Mouse (Mus musculus): ENCODE measurements around the gene Vps37b.
"Not testable (repeated sequence)": the region's sequence is repeated elsewhere in the genome, so short reads cannot be mapped to it uniquely, and the experiment has no call there.

The Vps37b gene

DNA sequence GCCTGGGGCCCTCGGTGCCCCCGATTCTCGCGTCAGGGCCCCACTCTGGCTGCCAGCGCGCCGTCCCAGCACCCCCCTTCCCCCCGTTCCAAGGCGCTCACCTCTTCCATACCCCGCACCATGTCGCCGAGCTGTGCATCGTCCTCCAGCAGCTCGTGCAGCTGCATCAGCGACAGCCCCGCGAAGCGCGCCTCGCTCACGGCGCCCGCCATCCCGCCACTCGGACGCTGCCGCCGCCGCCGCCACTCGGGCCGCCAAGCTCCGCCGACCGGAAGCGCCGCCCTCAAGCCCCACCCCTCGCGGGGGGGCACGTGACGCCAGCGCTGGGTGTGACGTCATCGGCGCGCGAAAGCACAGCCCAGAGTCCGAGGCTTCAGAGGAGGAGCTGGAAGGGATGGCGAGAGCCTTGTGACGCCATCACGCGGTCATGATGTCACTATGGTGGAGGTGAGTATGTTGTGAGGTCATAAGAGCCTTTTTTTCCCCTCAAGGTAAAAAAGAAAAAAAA, at the start of gene Vps37b:
Gene Vps37b (minus strand): TSS at position 270 of the 508 bp plus-strand sequence.
- peak; percentile 97 for DNase-seq (ENCODE audit: low spot score)

DNA sequence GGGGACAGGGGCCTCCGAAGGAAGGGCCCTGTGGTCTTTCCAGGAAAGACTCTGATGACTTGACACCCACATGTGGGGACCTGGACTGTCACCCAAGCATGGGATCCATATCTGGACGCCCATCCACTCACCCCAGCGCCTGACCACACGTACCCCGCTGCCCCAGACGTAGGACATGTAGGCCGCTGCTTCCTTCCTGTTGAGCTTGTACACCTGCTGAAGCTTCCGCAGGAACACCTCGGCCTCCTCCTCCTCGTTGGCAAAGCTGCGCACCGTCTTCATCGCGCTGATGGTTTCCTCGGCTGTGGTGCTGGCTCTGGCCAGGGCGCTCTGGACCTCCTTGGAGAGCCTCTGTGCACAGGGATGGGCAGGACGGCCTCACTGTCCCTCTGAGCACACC, 47.8 kb upstream of the Vps37b start:
- no peak for DNase-seq (ENCODE audit: low spot score)

DNA sequence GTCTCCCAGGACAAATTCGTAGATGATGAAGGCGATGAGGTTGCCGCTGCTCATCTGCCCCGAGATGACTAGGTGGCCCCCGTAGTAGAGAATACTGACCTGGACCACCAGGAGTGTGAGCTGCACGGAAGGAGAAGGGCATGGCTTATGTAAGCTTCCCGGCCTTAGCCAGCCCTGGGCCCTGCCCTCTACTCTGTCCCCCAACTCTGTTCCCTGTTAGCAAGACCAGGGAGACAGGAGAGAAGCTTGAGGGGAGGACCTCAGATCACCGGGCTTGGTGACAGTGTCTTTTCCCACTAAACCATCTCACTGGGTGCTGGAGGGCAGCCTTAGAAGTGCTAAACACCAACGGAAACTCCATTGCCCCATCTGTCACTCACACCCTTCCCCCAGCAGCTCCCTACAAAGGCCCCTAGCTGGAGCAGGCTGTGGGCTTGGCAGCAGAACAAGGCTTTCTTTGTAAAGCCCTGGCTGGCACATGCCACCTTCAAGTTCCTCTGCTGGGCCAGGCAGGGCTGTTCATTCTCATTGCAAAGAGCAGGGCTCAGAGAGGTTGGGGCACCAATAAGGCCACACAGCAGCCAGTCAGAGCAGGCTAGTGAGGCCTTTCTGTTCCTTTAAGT, 46.8 kb upstream of the Vps37b start:
- DNase-seq (ENCODE audit: low spot score) = peak; percentile 46

DNA sequence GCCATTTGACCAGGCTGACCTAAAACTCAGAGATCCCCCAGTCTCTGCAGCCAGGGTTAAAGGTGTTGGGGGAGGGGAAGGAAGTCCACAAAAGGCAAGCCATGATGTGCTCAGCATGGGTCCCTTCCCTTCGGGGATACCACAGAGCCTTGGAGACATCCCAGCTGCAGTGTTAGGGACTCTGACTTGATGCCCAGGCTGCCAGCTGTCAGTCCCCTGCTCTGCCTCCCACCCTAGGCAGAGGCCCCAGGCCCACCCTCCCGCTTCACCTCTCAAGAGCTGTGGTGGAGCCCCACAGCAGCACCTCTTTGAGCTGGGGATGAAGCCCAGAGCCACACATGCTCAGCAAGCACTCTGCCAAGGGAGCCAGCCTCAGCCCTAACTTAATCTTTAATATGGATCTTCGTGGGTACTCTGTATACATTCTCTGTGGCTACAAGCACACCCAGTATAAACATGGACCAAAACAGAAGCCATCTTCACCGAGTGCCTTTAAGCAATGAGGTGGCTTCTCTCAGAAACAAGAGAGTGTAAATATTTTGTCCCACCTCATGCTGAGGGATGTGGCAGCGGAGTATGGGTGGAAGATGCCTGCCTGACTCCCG, 45.9 kb upstream of the Vps37b start:
- DNase-seq (ENCODE audit: low spot score) = no peak

DNA sequence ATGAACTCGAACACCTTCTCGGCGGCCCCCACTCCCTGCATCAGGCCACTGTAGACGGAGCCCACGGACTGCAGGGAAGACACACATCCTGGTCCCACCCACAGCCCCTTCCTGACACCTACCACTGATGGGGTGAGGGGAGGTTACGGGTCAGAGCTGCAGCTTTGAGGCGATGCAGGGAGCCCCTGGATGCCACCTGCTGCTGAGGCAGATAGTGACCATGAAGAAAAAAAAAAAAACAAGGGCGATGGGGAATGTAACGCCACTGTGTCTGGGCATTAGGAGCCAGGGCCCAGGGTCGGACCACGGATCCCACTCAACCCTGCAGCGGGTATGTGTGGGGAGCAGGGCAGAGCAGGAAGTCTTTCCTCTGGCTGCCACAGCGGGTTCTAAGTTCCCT, 45.2 kb upstream of the Vps37b start:
- no peak for DNase-seq (ENCODE audit: low spot score)

DNA sequence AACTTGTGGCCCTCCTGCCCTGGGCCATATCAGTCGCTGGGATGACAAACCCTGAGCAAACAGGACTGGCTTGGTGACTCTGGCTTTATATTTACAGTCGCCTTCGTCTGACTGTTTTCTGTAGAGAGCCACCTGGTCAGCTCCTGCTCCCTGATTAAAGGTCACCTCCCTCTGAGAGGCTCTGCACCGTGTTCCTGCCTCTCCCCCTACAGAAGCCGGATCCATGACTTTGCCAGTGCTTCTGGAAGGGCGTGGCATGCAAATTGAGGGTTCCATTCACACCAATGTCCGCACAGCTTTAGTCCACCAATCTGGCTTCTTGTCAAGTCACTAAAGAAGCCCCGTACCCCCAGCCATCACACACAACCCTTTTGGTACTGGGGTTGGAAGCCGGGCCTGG, 44.5 kb upstream of the Vps37b start:
- no peak for DNase-seq (ENCODE audit: low spot score)

DNA sequence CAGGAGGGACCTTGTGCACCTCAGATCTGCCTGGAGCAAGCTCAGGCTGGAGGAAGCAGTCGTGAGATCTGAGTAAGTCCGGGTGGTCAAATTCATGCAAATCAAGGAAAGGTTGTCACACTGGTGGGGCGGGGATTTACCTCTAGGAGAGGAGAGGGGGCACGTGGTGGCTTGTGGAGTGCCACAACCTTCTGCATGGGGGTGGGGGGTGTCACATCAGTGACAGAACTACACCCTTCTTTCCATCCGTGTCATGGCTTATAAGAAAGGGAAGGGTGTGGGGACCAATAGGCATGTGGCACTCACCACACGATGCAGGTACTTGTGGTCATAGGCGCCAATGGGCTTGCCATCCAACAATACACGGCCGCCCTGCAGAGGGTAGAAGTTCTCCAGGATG, 43.6 kb upstream of the Vps37b start:
- DNase-seq (ENCODE audit: low spot score) = no peak

DNA sequence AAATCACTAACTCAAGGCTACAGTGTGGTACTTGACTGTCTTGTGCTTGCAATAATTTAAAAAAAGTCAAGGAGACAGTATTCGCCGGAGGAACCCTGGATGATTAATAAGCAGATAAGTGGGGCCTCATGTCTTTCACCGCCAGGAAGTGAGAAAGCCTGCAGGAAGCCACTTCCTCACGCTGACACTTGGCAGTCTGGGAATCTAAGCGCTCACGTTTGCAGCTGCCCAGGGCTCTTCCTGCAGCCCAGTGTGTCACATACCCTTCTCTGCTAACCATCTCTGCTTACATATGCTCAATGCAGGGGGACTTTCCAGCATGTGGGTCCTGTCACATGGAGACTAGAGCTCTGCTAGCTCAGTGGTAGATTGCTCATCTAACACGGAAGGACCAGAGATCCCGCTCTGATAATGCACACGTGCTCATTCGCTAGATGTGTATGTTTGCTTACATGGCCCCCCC, 42.8 kb upstream of the Vps37b start:
- DNase-seq (ENCODE audit: low spot score) = peak; percentile 56

DNA sequence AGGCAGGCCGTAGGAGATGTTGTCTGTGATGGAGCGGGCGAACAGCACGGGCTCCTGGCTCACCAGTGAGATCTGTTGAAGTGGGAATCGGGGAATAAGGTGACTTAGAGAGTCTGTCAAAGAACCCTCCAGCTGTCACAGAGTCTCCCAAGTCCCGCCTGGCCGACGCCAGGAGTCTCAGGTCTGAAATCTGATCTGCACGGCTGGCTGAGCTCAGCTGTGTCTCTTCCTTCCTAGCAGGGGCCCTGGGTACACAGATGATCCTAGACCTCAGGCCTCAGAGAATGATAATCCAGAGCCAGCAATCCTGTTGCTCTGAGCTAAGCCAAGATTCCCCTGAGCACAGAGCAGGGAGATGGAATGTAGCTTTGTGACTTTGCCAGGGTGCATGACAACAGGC, 41.6 kb upstream of the Vps37b start:
- no peak for DNase-seq (ENCODE audit: low spot score)

DNA sequence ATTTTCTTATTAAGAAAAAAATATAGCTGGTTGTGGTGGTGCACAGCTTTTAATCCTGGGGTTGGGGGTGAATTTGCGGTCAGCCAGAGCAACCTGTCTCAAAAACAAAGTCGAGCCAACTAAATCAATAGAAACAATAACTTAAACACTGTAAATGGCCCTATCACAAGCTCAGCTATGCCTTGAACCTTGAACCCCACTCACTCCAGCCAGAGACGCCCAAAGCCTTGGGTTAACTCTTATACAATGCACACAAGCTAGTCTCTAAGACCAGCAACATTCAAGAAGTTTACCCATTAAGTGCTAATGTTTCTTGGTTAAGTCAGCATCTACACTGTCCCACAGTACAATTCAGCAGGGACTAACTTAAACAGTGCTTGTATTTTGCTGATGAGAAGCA, 37.6 kb upstream of the Vps37b start:
- no peak for DNase-seq (ENCODE audit: low spot score)

DNA sequence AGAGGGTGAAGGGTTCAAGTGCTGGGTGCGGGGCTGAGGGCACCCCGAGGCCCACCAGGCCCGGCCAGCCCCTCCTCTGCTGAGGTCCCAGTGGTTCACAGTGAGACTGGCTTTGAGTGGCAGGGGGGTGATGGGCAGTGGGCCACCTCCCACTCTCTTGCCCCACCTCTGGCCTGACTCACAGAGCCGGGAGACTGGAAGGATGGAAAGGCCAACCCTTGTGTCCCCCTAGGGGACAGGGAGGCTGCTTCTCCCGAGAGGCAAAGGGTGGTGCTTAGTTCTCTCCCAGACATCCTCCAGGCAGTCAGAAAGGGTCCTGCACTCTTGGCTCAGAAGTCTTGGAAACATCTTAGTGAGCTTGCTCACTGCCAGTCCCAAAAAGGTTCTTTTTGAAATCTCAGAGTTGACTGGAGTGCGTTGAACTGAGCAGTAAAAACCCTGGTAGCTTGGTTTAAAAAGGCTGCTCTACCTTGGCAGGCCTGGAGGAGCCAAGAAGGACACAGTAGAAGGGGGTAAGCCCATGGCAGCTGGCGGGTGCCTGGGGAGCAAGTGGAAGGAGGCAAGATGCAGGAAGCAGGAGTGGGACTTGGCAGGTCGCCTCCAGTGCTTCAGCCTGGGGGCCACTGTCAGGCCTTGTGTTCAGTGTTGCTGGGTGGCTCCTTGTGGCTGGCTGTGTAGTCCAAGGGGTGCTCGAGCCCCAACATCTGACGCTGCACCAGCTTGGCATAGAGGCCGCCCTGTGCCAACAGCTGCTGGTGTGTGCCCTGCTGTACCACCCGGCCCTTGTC, 30.2 kb upstream of the Vps37b start:
- peak; percentile 27 for DNase-seq (ENCODE audit: low spot score)

DNA sequence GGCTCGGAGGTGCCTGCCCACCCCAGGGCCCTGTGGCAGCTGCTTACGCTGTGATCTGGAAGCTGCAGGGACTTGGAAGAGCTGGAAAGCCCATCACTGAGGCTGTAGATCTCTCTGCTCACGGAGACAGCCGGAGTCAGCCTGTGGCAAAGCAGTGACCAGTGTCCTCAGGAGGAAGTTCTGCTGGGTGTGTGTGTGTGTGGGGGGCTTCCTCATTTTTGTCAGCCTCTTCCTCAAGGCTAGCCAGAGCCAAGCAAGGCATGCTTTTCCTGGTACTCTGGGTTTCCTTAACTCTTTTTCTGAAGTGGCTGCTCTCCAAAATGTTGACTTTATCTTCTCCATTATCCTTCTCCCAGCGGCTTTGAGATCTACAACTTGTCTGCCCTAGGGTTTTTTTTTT, 27.6 kb upstream of the Vps37b start:
- DNase-seq (ENCODE audit: low spot score) = no peak

DNA sequence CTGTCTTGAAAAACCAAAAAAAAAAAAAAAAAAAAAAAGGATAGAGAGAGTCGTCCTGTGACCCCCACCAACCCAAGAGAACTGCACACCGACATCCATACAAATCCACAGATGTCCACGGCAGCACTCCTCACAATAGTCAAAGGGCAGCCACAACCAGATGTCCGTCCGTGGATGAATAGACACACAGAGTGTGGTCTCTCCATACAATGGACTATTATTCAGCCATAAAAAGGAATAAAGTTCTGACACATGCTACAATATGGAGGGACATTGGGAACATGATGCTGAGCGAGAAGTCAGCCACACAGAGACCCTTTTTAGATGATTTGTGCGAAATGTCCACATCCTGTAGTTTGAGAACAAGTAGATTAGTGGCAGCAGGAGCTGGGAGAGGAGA, 26.7 kb upstream of the Vps37b start:
- no peak for DNase-seq (ENCODE audit: low spot score)

DNA sequence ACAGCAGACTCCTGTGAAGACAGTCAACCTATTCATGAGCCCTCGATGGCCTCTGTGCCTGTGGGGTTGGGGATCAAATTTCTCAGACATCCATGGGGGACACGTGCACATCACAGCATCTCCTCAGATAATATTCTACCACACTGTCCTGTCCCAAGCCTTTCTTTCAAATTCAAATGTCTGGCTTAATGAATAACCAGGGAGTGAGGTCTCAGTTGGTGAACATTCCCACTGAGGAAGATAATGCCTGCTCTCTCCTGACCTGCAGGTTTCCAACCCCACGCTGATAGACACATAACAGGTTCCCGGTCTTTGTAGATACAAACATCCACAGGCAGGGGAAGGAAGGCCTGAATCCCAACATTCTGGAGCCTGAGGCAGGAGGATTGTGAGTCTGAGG, 24.9 kb upstream of the Vps37b start:
- no peak for DNase-seq (ENCODE audit: low spot score)

DNA sequence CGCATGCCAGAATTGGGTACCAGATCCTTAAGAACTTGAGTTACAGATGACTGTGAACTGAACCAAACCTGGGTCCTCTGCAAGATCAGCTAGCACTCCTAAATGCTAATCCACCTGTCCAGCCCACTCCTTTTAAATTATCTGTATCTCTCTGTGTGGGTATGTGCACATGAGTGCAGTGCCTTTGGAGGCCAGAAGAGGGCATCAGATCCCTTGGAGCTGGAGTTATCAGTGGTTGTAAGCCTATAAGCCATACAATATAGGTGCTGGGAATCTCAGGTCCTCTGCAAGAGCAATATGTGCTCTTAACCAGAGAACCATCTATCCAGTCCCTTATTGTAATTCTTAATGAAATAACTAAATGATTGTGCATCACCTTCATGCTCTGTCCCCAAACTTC, 24.1 kb upstream of the Vps37b start:
- DNase-seq (ENCODE audit: low spot score) = no peak

DNA sequence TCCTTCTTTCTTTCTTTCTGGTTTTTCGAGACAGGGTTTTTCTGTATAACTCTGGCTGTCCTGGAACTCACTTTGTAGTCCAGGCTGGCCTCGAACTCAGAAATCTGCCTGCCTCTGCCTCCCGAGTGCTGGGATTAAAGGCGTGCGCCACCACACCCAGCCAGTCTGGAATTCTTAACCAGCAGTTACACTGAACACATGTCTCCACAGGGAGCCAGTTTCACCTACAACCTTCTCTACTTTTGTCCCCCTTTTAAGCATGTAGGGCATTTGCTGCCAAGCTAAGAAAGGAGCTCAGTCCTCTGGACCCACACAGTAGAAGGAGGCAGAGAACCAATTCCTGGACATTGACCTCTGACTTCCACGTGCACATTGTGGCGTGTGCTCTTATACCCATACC, 20.6 kb upstream of the Vps37b start:
- not testable (repeated sequence) for DNase-seq (ENCODE audit: low spot score)

DNA sequence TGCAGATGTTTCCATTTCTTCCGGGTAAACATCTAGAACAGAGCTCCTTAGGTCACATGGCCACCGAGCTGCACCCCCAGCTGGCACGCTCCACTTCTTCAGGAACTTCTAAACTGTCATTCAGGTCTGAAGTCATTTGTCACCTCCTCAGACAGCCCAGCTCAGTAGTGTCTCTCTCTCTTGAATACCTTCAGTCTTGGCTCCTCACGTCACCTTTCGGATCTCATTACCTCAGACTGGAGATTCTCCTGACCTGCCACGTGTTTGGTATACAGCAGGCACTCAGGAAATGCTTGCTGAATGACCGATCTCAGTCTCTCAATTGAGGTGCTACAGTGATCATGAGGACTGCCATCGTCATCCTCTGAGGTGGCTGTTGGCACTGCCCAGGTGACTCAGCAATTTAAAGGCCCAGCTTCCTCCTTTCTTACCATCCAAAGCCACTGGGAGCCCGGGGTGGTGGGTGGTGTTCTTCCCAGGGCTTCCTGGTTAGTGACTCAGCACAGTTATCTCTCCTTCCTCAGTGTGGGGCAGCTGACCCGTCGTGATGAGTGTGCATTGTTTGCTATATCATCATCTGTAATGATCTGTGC, 19.9 kb upstream of the Vps37b start:
- DNase-seq (ENCODE audit: low spot score) = peak; percentile 62

DNA sequence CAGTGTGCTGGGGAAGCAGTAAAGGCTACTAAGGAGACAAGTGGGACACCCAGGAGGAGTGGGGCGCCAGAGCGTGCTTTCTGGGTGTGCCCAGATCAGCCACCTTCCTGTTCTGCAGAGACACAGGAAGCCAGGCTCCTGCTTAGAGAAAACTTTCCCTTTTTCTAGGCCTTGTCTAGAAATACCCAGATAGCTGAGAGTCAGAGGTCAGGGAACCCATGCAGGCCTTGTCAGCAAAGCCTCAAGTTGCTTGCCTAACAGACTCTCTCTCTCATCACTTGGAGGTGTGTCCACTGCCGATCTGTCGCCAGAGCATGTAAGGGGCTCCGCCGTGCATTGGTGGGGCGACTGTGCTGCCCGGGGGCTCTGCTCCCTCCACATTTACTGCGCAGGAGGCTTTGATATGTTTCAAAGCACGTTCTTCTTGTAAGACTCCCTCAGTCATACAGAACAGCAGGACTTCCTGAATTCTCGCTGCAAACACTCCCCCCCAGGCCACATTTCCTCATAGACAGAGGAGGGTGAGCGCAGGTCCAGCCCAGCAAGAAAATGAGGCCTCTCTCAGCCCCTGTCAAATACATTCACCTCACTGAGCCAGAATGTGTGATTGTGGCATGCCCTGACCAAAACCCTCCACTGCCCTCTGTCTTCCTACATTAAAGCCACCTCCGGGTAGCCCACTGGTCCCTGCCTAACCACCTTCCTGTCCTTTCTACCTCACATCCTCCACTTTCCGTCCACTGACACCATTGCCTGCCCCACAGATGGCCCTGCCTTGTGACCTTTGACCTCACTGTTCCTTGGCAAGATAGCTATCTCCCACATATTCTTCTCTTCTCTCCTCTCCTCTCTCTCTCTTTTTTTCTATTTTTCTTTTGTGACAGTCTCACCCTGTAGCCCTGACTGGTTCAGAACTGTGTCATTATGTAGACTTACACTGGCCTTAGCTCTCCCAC, 18.3 kb upstream of the Vps37b start:
- DNase-seq (ENCODE audit: low spot score) = no peak

DNA sequence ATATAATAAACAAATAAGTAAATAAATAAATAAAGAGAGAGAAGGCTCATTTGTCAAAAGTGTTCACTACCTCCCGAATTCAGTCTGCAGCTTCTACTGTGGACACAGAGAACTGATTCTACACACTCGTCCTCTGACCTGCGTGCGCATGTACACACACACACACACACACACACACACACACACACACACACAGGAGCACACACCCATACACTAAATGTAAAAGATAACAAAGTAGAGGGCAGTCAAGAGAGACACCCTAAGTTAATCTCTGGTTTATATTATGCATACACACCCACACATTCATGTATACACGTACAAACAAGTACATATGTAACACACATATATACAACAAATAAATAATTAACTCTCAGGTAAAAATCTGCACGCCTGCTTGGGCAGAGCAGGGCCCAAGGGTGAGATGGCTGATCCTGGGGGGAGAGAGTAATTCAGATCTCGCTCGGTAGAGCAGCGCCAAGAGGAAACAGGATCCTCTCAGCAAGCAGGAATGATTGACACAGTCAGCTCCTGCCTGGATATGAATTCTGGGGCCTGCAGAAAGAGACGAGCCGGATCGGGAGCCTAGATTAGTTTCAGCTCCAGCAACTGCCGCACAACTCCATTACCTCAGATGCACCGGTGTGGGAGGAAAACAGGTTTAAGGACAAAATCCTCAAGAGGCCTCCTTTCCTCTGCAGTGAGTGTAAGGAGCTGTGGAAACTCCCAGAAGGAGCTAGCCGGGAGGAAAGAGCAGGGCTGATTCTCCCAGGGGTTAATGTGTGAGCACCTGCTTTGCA, 17.4 kb upstream of the Vps37b start:
- no peak for DNase-seq (ENCODE audit: low spot score)

DNA sequence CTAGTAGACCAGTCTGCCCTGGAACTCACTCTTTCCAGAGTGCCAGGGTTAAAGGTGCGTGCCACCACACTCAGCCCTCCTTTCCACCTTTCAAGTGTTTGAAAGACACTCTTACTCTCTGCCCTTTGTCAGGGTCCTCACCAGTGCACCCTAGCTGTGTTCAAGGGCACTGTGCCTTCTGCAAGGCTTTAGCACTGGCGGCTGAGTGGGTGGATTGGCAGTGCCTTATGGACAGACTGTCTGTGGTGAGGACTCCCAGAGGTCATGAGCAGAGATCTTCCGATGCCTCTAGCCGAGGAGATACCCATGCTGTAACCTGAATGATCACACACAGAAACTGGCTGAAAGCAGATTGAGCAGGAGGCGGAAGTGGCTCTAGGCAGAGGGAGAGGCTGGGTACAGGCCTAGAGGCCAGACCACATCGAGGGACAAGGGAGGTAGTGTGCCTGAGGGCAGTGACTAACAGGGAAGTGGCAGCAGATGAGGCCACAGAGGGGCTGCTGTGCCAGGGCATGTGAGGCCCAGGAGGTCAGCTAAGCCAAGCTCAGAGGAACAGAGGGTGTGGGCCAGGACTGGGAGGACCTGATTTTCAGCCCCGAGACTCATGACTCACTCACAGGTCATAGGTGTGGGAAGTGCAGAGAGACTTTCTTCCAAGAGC, 14.8 kb upstream of the Vps37b start:
- no peak for DNase-seq (ENCODE audit: low spot score)

Data from MN1 (cell line).